Mouse (Mus musculus): ENCODE data around the gene Tcf12. TPM values are rescaled to one million over a fixed set of nuclear protein-coding genes. Genes with fewer than 3 reads are reported as not detected.

Tcf12 gene
- total RNA-seq (2021): 10 to 100 TPM; 80.3 to 91.0 TPM
- long read RNA-seq, experiment 1, partial matches to known transcripts: 5 of 6 reads
- long read RNA-seq, experiment 1, other reads (novel, unspliced or antisense): 1 of 6 reads
- long read RNA-seq, experiment 2, partial matches to known transcripts: 1 of 1 reads
- long read RNA-seq, experiment 2, other reads (novel, unspliced or antisense): 0 of 1 reads

DNA sequence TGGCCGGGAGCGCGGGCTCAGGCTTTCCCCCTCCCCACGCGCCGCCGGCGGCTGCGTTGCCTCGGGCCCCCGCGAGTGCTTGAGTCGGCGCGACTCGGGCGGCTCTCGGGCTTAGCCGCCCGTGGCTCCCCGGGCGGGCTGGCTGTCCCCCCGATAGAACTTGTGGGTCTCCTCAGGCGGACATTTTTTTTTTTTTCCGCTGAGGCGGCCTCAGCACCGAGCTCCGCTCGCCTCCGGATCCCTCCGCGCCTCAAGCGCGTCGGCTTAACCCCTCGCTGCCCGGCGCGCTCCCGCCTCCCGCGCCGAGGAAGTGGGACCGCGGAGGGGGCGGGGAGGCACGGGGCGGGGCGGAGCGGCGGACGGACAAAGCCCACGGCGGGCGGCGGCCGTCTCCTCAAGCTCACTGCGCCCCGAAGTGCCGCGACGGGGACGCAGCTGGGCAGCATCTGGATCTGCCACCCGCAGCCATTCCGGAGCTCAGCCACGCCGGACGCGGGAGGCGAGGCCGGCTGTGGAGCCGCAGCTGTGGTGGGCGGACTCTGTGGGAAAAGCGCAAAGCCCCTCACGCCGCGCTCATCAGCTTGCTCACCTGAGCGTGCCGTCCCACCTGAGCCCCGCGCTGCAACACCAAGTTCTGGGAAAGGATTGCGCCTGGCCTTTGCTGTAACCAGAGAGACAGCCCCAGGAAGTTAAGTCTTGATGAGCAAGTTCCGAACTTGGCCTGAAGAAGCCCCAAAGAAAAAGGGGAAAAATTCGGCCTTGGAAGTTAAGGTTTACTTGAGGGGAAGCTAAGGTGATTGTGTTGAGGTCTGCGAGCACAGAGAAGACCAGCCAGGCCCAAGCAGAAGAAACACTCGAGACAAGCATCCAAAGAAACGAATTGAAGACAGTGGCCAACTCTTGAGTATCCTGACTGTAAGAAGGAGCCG lies at the start of gene Tcf12:
TSS of gene Tcf12 (minus strand) at position 250 of the 929 bp plus-strand sequence.
- DNase-seq: peak; percentile 85 to 91

DNA sequence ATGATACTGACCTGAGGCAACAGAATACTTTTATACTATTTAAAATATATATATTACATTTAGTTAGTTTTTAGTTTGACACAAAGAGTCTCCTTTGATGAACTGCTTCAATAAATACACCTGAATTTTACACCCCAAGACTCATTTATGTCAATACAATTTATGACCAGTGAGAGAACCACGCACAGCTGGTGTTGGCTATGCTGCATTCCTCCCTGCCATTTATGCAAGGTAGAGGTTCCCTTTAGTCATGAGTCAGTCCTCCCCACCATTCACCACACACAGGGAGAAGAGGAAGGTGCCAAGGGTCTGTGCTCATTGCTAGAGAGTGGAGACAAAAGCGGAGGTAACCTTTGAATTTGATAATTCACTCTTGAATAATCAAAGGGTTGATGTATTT lies 46.7 kb upstream of the Tcf12 start:
- no peak for DNase-seq

DNA sequence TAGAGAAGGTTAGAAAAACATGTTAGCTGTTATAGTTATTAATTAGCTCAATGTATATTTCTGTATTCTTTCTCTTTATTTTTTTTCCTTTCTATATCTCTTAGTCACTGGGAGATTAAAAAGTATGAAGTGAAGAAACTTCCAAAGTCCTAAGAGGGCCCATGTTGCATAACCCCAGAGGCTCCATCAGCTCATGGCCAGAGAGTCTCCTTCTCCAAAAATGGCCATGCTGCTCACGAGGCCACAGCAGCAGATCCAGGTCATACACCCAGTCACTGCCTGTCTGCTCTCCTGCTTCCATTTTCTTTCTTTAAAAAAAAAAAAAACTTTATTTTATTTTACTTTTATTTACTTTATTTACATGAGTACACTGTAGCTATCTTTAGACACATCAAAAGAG lies 45.4 kb upstream of the Tcf12 start:
- no peak for DNase-seq

DNA sequence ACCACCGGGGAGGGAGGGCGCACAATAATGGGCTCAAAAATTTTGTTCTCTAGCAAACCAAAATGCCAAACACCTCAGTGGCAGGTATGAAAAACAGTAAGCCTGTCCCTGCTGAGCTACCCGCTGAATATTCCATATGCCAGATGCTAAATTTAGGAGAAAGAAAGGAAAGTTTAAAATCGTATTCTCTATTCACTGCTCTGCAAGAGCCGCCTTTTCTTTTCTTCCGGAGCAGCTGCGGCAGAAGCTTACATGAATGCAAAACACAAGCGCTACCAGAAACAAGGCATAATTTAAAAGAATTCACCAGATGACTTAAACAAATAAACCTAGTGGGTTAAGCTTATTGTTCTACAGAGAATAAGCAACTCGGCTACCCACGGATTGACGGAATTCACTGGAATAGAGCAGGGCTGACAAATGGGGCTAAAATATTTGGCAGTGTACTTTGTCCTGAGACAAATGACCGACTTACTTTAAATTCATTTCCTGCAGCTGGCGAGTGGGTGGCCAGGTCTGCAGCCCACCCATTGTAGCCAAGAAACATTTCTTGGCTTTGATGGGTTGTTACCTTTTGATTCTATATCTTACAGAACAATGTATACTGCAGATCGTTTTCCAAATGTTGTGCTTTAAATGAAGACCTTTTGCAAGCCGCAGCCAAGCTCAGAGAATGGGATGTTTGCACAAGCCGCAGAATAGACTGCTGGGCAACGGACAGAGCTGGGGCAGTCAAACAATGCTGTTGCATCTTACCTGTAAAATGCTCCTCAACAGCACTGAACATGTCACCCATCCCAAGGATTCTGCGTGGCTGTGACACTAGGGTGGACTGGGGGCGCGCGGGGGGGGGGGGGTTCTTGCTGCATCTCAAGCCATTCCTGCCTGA lies 43.8 kb upstream of the Tcf12 start:
- no peak for DNase-seq

DNA sequence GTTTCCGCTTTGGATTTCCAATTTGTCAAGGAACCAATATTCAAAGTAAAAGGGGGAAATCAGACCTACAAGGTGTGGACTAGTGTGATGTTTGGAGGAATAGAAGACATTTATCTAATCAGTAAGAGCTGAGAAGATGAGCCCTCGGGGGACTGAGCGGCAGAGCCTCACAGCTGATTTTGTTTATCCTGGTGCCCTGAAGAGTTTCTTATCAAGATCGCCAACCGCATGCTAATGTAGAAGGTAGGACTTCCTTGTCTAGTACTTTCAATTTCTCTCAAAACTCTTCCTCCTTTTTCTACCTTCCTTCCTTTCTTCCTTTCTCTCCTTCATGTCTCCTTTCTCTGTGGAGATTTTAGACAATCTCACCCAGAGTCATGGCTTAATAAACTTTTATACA lies 32.5 kb upstream of the Tcf12 start:
- no peak for DNase-seq

DNA sequence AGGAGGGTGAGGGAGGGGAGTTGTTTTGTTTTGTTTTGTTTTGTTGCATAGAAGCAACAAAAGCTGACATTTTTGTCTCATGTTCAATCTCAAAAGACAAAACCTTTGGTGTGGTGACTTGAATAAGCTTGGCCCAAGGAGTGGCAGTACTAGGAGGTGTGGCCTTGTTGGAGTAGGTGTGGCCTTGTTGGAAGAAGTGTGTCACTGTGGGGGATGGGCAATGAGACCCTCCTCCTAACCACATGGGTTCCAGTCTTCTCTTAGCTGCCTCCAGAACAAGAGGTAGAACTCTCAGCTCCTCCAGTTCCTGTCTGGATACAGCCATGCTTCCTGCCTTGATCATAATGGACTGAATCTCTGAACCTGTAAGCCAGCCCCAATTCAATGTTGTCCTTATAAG lies 26.2 kb upstream of the Tcf12 start:
- no peak for DNase-seq

DNA sequence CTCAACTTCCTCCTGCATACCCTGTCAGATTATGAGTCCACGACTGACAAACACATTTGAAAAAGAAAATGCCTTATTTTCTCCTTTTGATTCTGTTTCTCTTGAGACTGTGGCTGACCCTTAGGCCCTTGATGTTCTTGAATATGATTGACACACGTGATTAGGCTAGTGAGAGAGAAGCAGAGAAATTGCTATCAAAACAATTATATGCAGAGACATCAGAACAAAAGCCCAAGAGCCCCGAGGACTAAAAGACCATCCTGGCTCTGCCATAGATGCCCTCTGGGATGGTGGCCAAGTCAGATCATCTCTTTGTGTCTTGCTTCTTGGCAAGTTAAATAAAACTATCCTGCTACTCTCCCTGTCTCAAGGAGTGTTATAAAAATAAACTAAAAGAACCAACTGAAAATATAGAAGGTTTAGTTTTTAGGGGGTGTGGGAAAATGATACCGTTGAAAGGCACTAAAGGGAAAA lies 22.1 kb upstream of the Tcf12 start:
- no peak for DNase-seq

DNA sequence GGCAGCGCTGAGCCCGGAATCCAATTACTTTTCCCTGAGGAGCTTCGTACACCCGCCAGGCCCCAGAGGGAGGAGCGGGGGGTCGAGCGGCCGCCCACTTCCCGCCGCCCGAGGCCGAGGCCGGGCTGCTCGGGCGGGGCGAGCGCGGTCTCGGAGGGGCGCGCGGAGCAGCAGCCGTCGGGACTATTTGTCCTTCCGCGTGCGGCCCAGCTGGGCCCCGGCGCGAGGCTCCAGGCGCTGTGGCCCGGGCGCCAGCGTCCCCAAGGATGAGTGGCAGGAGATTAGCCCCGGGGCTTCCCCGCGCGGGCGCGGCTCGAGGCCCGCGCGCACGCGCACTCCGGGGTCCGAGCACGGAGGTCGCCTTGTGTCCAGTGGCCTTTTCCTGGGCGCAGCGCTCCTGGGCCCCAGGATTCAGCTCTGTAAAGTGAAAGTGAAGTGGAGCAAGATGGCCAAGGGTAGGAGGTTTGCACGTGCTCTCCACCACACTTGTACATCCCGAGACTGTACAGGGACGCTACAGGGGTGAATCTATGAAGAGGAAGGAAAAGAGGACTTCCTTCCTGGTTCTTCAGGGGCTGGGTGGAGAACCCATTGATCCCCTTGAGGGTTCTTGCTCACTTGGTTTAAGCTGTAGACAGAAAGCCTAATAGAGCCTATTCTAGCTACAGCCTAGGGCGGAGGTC lies 21.6 kb upstream of the Tcf12 start:
- DNase-seq: peak; percentile 92 to 94

DNA sequence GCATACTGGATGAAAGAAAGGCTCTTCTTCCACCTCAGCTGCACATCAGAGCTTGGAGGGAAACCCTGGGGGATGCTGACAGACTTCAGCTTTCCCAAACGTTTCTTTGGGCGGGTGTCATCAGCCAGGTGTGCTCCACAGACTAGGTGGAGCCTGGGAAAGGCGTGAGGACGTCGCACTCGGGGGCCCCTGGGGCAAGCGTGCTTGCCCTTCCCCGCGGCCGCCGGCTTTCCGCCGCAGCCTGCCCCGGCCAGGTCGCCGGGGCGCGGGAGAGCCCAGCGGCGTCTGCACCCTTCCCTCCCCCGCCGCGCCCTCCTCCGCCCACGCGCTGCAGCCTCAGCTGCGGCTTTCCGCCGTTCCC lies 21.0 kb upstream of the Tcf12 start:
- DNase-seq: no peak

DNA sequence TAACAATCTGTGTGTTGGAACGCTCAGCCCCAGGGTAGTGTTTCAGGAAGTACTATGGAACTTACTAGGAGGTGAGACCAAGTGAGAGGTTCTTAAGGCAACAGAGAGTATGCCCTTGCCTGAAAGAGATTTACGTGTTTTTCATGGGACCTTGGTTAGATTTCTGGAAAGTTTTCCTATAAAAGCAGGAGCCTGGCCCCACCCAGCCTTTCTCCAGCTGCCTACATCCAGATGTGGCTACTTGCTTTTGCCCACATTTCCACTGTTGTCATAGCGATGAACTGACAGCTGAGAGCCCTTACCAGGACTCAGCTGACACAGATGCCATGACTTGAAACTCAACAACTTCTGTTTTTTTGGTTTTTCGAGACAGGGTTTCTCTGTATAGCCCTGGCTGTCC lies 18.2 kb upstream of the Tcf12 start:
- no peak for DNase-seq

DNA sequence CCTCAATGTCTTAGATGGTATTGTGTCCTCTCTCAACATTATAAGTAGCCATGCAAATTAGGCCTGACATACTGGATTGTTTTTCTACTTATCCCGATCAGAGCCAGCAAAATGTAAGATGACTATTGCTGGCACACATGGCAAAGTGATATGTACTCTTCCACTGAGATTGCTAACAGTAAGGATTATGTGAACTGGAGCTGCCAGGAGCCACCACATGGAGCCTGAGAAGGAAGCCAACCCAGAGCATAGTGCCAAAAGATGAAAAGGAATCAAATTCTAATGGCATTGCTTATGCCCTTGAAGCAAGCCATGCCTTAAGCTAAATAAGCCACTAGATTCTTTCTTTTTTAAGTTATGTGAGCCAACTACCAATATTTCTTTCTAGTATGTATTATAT lies 13.8 kb upstream of the Tcf12 start:
- DNase-seq: no peak

DNA sequence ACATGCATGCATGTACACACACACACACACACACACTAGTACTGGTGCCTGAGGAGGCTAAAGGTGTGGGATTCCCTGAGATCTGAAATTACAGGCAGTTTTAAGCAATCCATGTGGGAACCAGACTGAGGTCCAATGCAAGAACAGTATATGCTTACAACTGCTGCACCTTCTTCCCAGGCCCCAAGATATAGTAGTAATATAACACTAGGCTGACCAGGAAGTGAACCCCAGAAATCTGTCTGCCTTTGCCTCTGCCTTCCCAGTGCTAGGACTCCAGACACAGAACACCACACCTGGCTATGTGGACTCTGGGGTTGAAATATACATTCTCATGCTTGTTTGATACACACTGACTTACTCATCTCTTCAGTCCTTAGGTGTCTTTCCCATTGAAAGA lies 6.8 kb upstream of the Tcf12 start:
- no peak for DNase-seq

DNA sequence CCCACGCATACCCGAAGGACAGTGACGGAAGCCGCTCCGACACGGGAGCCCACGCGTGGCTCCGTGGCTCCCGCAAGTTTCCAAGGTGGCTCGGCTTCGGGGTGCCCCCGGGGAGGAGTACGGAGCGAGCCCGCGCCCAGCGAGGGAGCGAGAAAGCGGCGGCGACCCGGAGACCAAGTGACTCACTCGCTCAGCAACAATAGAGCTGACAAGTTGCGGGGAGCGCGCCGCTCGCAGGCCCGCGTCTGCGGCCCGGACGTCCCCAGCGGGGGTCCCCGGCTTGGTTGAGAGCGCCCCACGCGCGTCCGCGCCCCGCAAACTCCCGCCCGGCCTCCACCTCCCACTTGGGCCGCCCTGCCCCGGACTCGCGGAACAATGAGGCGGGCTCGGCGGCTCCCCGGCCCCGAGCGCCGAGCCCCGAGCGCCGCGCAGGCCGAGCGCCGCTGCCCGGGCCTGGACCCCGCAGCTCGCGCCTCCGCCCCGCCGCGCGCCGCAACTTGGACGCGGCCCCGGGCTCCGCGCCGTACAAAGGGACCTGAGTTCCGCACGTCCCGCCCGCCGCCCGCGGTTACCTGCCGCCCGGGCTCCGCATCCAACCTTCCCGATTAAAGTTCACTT lies 558 bp downstream of the Tcf12 start:
- DNase-seq: peak; percentile 76 to 79

DNA sequence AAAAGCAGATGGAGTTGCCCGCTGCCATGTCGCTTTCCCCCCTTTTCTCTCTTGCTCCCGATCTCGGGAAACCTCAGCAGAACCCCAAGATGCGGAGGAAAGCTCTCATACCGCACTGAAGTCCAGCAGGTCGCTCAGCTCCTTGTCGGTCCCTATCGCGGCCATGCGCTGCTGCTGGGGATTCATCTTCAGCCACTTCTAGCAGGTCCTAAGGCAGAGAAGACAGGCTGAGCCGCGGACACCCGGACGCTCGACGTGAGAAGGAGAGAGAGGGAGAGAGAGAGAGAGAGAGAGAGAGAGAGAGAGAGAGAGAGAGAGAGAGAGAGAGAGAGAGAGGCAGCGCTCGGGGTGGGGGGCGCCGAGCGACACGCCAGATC lies 1.1 kb downstream of the Tcf12 start:
- peak; percentile 51 to 54 for DNase-seq

DNA sequence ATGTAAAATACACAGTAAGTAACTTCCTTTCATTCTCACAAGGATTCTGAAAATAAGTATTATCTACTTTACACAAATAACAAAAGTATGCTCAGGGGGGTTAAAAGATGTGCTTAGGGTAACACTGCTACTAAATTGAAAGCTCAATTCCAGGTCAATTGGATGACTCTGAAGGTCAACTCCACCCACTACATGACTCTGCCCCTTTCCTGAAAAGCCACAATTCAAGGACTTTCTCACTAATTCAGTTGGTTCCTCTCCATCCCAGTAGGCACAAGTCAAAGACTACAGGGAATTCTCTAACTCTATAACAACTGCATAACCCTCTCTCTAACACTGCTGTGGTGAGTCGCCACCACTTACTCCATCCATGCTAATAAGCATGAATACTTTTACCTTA lies 8.2 kb downstream of the Tcf12 start:
- peak; percentile 21 to 22 for DNase-seq

DNA sequence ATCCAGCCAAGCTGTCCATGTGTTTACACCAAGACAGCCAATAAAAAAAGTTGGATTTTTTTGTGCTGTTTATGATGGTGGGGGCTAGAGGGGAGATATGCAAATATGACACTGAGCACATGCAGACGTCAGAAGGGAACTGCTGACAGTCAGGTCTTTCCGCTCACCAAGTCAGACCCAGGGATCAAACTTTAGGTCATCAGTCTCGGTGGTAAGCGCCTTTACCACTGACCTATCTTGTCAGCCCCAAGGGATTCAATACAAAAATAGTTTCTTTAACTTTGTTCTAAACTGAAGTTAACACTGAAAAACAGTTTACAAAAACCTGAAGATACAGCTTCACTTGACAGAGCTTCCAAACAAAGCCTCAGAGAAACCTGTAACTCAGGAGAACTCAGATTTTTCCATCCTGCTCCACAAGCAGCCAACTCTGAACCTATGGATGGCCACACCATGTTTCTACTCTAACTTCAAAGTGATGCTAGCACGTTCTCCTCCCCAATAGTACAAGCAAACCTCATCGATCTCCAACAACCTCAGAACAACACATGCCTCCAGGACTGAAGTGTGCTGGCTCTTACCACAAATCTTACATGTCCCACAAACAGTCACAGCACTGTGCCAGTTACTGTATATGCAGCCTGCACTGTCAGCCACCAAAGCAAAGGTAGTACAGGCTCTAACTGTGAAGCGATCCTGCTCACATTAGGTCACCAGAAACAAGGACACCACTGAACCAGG lies 11.6 kb downstream of the Tcf12 start:
- DNase-seq: no peak

DNA sequence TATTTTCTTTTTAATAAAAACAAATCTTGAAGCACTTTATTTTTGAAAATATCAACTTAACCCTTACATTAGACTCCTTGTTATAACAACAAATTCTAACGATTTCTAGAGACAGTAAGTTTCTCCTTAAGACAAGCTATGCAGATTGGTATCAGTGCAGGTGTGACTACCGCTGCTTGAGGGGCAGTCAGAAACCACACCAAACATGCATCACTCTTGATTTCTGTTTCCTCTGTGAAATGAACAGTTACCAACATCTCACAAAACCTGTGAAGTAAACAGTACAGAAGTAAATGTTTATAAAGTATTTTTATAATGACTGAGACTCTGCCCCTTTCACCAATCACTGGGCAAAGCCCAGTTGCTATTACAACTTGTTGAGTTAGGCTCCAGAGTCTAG lies 13.6 kb downstream of the Tcf12 start:
- no peak for DNase-seq

DNA sequence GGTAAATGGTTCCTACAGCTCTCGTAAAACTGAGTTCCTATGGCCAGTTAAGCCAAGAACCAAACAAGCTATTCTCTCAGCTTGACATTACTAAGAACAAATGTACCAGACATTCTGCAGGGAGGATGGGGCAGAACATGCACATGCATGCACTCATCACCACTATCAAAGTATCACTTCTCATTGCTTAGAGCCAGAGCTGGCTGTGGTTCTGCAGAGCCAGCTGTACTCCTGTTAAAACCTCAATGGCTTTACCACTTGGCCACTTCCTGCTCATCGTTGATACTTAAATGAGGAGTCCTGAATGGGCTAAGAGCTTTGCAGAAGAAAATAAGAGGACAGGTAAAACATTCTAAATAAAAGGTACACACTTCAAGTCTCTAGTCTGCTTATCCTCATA lies 14.6 kb downstream of the Tcf12 start:
- DNase-seq: no peak

DNA sequence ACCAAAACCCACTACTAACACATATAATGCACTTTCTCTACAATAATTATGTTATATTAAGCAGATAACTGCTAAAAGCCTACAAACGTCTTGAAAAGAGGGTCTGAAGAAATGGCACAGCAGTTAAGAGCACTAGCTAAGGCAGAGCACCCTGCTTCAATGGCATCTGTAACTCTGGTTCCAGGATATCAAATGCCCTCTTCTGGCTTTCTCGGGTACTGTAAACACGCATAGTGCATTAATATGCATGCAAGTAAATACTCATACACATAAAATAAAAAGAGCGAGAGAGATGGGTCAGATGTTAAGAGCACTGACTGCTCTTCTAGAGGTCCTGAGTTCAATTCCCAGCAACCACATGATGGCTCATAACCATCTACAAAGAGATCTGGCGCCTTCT lies 17.0 kb downstream of the Tcf12 start:
- DNase-seq: no peak

DNA sequence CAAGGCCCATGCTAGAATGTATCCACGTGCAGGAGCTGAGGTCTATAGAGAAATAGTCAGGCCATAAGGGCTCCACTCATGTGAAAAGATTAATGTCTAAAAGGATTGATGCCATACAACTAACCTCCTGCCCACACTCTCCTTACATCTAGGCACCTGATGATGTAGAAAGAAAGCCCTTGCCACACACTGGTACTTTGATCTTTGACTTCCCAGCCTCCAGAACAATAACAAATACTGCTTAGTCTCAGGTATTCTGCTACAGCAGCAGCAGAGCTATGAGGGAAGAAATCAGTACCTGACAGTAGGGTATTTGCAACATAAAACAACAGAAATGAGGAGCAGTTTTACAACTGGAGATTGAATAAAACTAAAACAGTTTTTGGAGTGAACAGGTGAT lies 19.5 kb downstream of the Tcf12 start:
- DNase-seq: no peak

Measured in adrenal gland, postnatal 36 days (tissue).